Comparison of ENCODE assay signal across 16 mouse cellular contexts in the genomic region with DNA sequence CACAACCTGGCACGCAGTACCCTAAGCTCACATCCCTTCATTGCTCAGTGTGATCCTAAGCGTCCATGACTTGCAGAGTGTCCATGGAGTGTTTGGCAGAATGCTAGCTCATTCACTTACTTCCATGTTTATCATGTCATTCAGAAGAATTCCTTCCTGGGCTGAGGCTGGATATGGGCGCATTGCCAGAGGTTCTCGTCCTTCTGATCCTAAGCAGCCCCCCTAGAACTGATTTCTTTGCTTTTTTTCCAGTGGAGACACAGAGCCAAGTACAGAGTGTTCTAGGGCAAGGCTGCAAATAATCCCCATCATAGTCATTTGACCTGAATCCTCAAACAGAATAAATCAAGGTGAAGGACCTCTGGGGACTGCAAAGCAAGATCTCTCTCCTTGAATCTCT.
DNase-seq lines count a peak whose midpoint lies in the region; ATAC-seq lines count a peak whose summit lies in the region.
"Had no signal": no experiment of that assay in that cellular context is flagged by ENCODE, and none has a peak within 500 bp of the region (broad histone marks: within the 10 kb centered on the region; RNA-seq: fewer than 3 reads in every experiment).

No protein-coding gene starts in this region.

- DNase-seq in cerebellum, postnatal 10 days = peak; percentile 34 to 40
- no peak for DNase-seq in cerebellum, postnatal 36 days
- DNase-seq in kidney, adult 9 months = peak; percentile 9
- peak; percentile 42 for DNase-seq in adrenal gland, adult 2 months
- peak; percentile 18 to 20 for DNase-seq in kidney, postnatal 36 days
- no peak for DNase-seq in layer of hippocampus, postnatal 14 days (ENCODE audit: low spot score in 2 of 2)
- DNase-seq: cerebellum, adult 18-20 months; liver, postnatal 0 days; lung, postnatal 4 days; right cerebral cortex, postnatal 4 days had no signal

- H3K27ac ChIP-seq in kidney, embryonic 15.5 days = no peak overlapping the region
- H3K27ac ChIP-seq in neural tube, embryonic 15.5 days (replicated peaks) = no peak overlapping the region
- H3K27ac ChIP-seq: forebrain, embryonic 13.5 days; midbrain, embryonic 12.5 days had no signal

- H3K9ac ChIP-seq in kidney, embryonic 15.5 days = no peak overlapping the region
- H3K9ac ChIP-seq in neural tube, embryonic 15.5 days (replicated peaks) = no peak overlapping the region
- H3K9ac ChIP-seq: forebrain, embryonic 13.5 days; liver, postnatal 0 days; midbrain, embryonic 12.5 days had no signal

- H3K4me1 ChIP-seq in kidney, embryonic 15.5 days = no peaks in the 10 kb centered on the region
- no peaks in the 10 kb centered on the region for H3K4me1 ChIP-seq in neural tube, embryonic 15.5 days
- H3K4me1 ChIP-seq: forebrain, embryonic 13.5 days; midbrain, embryonic 12.5 days had no signal

- H3K9me3 ChIP-seq in kidney, embryonic 15.5 days (replicated peaks) = no peaks in the 10 kb centered on the region
- no peaks in the 10 kb centered on the region for H3K9me3 ChIP-seq in neural tube, embryonic 15.5 days (replicated peaks)
- H3K9me3 ChIP-seq: forebrain, embryonic 13.5 days; midbrain, embryonic 12.5 days had no signal

- WGBS in kidney, embryonic 15.5 days = 71% methylated on average over 4 of the region's 4 CpGs
- 73% methylated on average over 4 of the region's 4 CpGs for WGBS in neural tube, embryonic 15.5 days

- no peak overlapping the region for H3K4me2 ChIP-seq in kidney, embryonic 15.5 days
- H3K4me2 ChIP-seq in neural tube, embryonic 15.5 days = no peak overlapping the region
- H3K4me2 ChIP-seq: forebrain, embryonic 13.5 days; midbrain, embryonic 12.5 days had no signal

- no peak overlapping the region for H3K4me3 ChIP-seq in kidney, embryonic 15.5 days (replicated peaks)
- H3K4me3 ChIP-seq in neural tube, embryonic 15.5 days (replicated peaks) = no peak overlapping the region
- H3K4me3 ChIP-seq: forebrain, embryonic 13.5 days; midbrain, embryonic 12.5 days; myocyte had no signal

- H3K36me3 ChIP-seq in kidney, embryonic 15.5 days = no peaks in the 10 kb centered on the region
- H3K36me3 ChIP-seq in neural tube, embryonic 15.5 days = no peaks in the 10 kb centered on the region
- H3K36me3 ChIP-seq: midbrain, embryonic 12.5 days had no signal

- no peak for ATAC-seq in kidney, embryonic 15.5 days (replicated peaks; ENCODE audit: low FRiP score)
- ATAC-seq in neural tube, embryonic 15.5 days (ENCODE audit: low FRiP score) = no peak
- ATAC-seq: forebrain, embryonic 13.5 days; hindbrain, embryonic 16.5 days; liver, postnatal 0 days had no signal

- H3K27me3 ChIP-seq in kidney, embryonic 15.5 days = no peaks in the 10 kb centered on the region
- H3K27me3 ChIP-seq in neural tube, embryonic 15.5 days (replicated peaks) = no peaks in the 10 kb centered on the region
- H3K27me3 ChIP-seq: forebrain, embryonic 13.5 days; midbrain, embryonic 12.5 days had no signal

Comparison
In these comparisons a context has a peak if more than half of its experiments do, and no peak if none do; other contexts are left out.
1. DNase-seq: peak in cerebellum, postnatal 10 days (2 of 2), kidney, adult 9 months (single experiment), adrenal gland, adult 2 months (single experiment) and kidney, postnatal 36 days (2 of 2); none in cerebellum, postnatal 36 days (0 of 2) and layer of hippocampus, postnatal 14 days (0 of 2).